Mouse (Mus musculus) spleen, adult 2 months (tissue): ENCODE data around the gene Adamtsl5.

Experiments used
- CTCF ChIP-seq: fragments of 200-500 bp; IDR thresholded peaks from 2 replicates; pipeline ENCODE4 v1.5.1; 2011; ENCODE audit warnings: mild to moderate bottlenecking, inconsistent platforms; ENCODE audit not compliant: insufficient read depth, insufficient read length, insufficient replicate concordance; ENCODE audit errors: extremely low read depth
- POLR2A ChIP-seq: fragments of 200-500 bp; IDR thresholded peaks from 2 replicates; pipeline ENCODE4 v1.6.1; 2011; ENCODE audit warnings: low read depth, low read length, inconsistent platforms

- TF ChIP-seq POLR2A, result no peak
- TF ChIP-seq CTCF, result no peak
Measured at GRCm38 (mm10) chr10:80388731-80389130, 40.5 kb upstream of the Adamtsl5 start.
